Mouse (Mus musculus) heart, embryonic 15.5 days (tissue): ENCODE data around the gene Slc6a19. TPM values are rescaled to one million over a fixed set of nuclear protein-coding genes. Genes with fewer than 3 reads are reported as not detected.

Experiments
- ATAC-seq: fragments of 200-750 bp; cut with Nextera tagmentation; replicated peaks from 2 replicates; pipeline ENCODE4 v1.8.0; 2017; ENCODE audit warnings: low read depth, moderate TSS enrichment; ENCODE audit not compliant: insufficient number of reproducible peaks, insufficient read depth, low FRiP score
- H3K27ac ChIP-seq: fragments of 300-500 bp; sonication (generic); 2 replicates; pipeline ENCODE4 v1.5.1; 2015; ENCODE audit warnings: mild to moderate bottlenecking, inconsistent platforms
- H3K27me3 ChIP-seq: fragments of 300-500 bp; sonication (generic); 2 replicates; pipeline ENCODE4 v1.6.1; 2015; ENCODE audit warnings: inconsistent platforms
- H3K36me3 ChIP-seq: fragments of 300-500 bp; sonication (generic); 2 replicates; pipeline ENCODE4 v1.6.1; 2015; ENCODE audit warnings: mild to moderate bottlenecking, inconsistent platforms
- H3K4me1 ChIP-seq: fragments of 300-500 bp; sonication (generic); replicated peaks from 2 replicates; pipeline ENCODE4 v1.6.1; 2015; ENCODE audit warnings: inconsistent platforms
- H3K4me2 ChIP-seq: fragments of 300-500 bp; sonication (generic); 2 replicates; pipeline ENCODE4 v1.6.1; 2015; ENCODE audit warnings: inconsistent platforms, mild to moderate bottlenecking, moderate library complexity
- H3K4me3 ChIP-seq: fragments of 300-500 bp; sonication (generic); 2 replicates; pipeline ENCODE4 v1.5.1; 2015; ENCODE audit warnings: mild to moderate bottlenecking, inconsistent platforms
- H3K9ac ChIP-seq: fragments of 300-500 bp; sonication (generic); 2 replicates; pipeline ENCODE4 v1.6.1; 2015; ENCODE audit warnings: mild to moderate bottlenecking, inconsistent platforms
- H3K9me3 ChIP-seq: fragments of 300-500 bp; sonication (generic); replicated peaks from 2 replicates; pipeline ENCODE4 v1.6.1; 2016; ENCODE audit warnings: inconsistent platforms
- WGBS: fragments of 180-500 bp; shearing (Covaris S2); methylation state at CpG from one replicate; pipeline ENCODE4 v1.1.7; 2015; ENCODE audit warnings: mixed read lengths; 5-methylcytosine and 5-hydroxymethylcytosine counted together
- polyA plus RNA-seq: library from polyadenylated mRNA; unstranded; fragments of >200 nt; fragmentation: Nextera tagmentation; extraction: Ambion mirVana; gene quantifications from 2 replicates; pipeline ENCODE4 v1.2.1, GENCODE M21; 2015

Gene Slc6a19
- polyA plus RNA-seq, 1 experiment from 2014 or later: not detected

DNA sequence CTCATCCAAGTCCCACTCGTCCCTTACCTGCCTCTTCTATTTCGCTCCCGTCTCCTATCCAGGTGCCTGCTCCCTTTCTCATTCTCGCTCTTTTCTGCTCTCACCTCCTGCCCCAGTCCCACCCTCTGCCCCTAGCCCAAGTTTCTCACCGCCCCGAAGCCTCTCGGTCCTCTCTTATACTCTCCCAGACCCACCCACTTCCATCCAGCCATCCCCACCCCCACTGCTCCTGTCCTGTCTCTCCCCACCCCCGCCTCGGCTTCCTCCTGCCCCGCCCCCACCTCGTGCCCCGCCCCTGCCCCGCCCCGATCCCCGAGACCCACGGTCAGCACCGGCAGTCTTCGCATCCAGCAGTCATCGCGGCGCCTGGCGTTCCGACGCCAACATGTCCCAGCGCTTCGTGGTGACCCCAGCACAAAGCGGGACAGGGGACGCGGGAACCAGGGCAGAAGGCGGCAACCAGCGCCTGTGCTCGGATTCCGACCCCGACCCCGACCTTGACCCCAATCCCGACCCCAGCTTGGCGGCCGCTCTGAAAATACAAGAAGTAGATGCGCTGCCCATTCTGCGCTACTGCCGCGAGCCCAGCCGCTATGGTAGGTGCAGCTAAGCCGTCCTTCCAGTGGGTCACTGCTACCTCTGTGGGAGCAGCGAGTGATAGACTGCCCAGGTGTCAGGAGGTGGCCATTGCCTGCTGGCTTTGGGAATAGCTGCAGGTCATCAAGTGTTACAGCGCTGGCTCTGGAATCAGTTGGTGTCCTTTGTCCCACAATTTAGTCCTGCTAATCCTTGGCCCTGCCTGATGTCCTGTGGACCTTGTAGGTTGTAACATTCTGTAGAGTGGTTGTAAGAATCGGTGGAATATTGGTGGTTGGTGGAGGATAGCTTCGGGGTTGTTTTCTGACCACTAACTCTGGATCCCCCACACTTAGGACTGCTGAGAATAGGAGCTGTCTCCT lies 28.4 kb upstream of the Slc6a19 start, which contains the start of gene Slc12a7:
TSS of gene Slc12a7 (plus strand) at position 353 of the 959 bp plus-strand sequence.
- peak; percentile 59 for ATAC-seq
- no peaks in the 10 kb centered on the region for H3K36me3 ChIP-seq
- peaks cover 25% of the 10 kb centered on the region for H3K4me1 ChIP-seq
- H3K27ac ChIP-seq: no peak within 1 kb of the TSS
- peaks cover 19% of the 10 kb centered on the region for H3K27me3 ChIP-seq
- H3K4me3 ChIP-seq: peak within 1 kb of the TSS; percentile 44
- peak within 1 kb of the TSS; percentile 78 for H3K4me2 ChIP-seq
- WGBS: 6% methylated on average over 47 of the region's 48 CpGs
- H3K9me3 ChIP-seq: no peaks in the 10 kb centered on the region
- peak within 1 kb of the TSS; percentile 40; the same call in 1 of the 2 replicates for H3K9ac ChIP-seq

DNA sequence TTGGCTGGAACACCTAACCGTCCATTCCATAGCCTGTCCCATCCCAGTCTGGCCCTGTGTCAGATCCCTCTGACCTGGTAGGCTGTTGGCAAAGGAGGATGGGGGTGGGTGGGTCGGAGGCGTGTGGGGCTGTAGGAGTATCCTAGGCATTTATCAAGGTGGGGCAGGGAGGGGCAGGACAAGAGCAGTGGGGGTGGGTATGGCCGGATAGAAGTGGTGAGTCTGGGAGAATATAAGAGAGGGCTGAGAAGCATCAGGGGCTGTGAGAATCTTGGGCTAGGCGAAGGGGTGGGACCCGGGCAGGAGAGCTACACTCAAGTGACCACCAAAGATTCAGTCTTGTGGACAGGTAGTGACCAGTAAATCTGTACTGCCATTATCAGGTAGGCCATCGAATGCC lies 27.6 kb upstream of the Slc6a19 start:
- 0 out of 2 replicates have a peak overlapping the region, but pooled peaks have one; percentile 40 for H3K9ac ChIP-seq

DNA sequence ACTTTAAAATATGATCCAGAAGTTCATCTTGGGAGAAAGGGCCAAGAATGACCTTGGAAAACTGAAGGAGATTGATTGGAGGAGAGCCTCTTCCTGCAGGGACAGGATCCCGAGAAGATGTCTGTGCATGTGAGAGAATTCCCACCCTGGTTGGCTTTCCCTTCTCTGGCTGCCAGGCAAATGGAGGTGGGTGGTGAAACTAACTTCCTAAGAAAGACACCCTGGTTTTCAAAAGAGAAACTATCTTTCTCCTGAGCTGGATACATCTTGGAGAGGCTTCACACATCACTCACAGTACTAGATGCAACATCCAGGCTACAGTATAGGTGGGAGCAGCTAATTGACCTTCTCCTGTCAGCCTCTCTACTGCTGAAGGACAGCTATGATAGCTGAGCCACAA lies 26.2 kb upstream of the Slc6a19 start:
- Histone ChIP-seq H3K4me3 (no peak overlapping the region), H3K9me3 (no peaks in the 10 kb centered on the region), H3K4me2 (no peak overlapping the region), H3K9ac (no peak overlapping the region), H3K27ac (no peak overlapping the region), H3K36me3 (no peaks in the 10 kb centered on the region), H3K4me1 (peaks cover 30% of the 10 kb centered on the region), H3K27me3 (peaks cover 19% of the 10 kb centered on the region)
- WGBS: 58% methylated on average over 1 of the region's 1 CpGs
- no peak for ATAC-seq

More for the DNA sequence above, 27.6 kb upstream of the Slc6a19 start:
- peaks cover 19% of the 10 kb centered on the region for H3K27me3 ChIP-seq
- WGBS: 66% methylated on average over 7 of the region's 7 CpGs
- ATAC-seq: no peak
- no peaks in the 10 kb centered on the region for H3K36me3 ChIP-seq
- peak overlapping the region; percentile 44 for H3K4me3 ChIP-seq
- no peaks in the 10 kb centered on the region for H3K9me3 ChIP-seq
- H3K27ac ChIP-seq: no peak overlapping the region
- peaks cover 30% of the 10 kb centered on the region for H3K4me1 ChIP-seq
- H3K4me2 ChIP-seq: peak overlapping the region; percentile 78

DNA sequence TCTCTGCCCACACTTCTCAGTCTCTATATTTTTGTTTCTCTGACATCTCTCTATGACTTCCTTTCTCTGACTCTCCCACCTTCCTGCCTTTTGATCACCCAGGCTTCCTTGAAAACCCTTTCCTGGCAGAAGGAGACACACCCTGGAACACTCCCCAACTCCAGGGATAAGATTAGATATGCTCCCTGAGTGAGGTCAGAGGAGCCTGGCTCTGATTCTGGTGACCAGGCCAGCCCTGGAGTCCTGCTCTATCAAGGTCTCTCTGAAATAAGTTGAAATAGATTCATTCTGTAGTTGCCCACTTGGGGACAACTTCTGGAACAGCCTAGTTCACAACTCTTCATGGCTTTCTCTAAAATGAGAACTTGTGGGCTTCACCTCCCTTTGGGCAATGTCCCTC lies 24.0 kb upstream of the Slc6a19 start:
- peaks cover 30% of the 10 kb centered on the region for H3K4me1 ChIP-seq
- no peak for ATAC-seq
- H3K9me3 ChIP-seq: no peaks in the 10 kb centered on the region
- peaks cover 14% of the 10 kb centered on the region for H3K27me3 ChIP-seq
- H3K4me2 ChIP-seq: no peak overlapping the region
- no peak overlapping the region for H3K9ac ChIP-seq
- H3K4me3 ChIP-seq: no peak overlapping the region
- H3K36me3 ChIP-seq: no peaks in the 10 kb centered on the region
- no peak overlapping the region for H3K27ac ChIP-seq

DNA sequence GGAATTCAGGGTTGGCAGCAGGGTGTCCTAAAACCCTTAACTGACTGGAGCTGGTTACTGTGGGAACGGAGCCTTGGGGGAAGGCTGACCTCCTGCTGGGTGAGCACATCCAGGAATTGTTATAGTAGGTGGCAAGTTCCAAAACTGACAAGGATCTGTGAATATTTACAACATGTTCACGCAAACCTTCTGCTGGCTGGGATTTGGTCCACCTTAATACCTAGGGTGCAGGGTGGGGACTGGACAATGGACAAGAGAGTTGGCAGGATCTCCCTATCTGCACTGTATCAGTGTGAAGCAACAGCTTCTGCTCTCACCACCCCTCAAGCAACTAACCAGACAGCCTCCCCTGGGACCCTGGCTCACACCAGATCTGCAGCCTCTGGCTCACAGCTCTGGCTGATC lies 23.0 kb upstream of the Slc6a19 start:
- ATAC-seq: 0 out of 2 replicates have a peak, but pooled peaks have one; percentile 19
- no peaks in the 10 kb centered on the region for H3K36me3 ChIP-seq
- no peaks in the 10 kb centered on the region for H3K9me3 ChIP-seq
- peaks cover 12% of the 10 kb centered on the region; the same call in 1 of the 2 replicates for H3K27me3 ChIP-seq
- no peak overlapping the region for H3K9ac ChIP-seq
- H3K4me3 ChIP-seq: no peak overlapping the region
- WGBS: 53% methylated on average over 2 of the region's 2 CpGs
- H3K4me1 ChIP-seq: peaks cover 27% of the 10 kb centered on the region
- no peak overlapping the region for H3K4me2 ChIP-seq
- H3K27ac ChIP-seq: no peak overlapping the region

DNA sequence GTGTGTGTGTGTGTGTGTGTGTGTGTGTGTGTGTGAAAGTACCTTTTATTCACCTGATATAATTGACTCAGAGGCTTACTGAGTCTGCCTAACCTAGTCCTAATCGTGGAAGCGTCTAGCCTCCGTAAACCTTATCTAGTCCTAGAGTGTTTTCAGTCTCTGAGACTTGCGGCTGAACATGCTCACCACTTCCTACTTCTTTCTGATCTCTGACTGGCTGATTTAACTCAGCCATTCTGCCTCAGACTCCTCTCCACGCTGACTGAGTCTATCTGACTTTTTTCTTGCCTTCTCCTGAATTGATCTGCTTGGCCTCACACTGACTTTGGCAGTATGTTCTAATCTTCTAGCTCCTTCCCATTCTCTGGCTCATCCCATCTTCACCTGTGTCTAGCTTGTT lies 20.6 kb upstream of the Slc6a19 start:
- Histone ChIP-seq H3K9me3 (no peaks in the 10 kb centered on the region), H3K4me3 (no peak overlapping the region), H3K9ac (no peak overlapping the region), H3K4me1 (peaks cover 29% of the 10 kb centered on the region), H3K4me2 (no peak overlapping the region), H3K36me3 (no peaks in the 10 kb centered on the region), H3K27ac (no peak overlapping the region), H3K27me3 (no peaks in the 10 kb centered on the region)
- ATAC-seq: no peak
- 37% methylated on average over 5 of the region's 5 CpGs for WGBS

DNA sequence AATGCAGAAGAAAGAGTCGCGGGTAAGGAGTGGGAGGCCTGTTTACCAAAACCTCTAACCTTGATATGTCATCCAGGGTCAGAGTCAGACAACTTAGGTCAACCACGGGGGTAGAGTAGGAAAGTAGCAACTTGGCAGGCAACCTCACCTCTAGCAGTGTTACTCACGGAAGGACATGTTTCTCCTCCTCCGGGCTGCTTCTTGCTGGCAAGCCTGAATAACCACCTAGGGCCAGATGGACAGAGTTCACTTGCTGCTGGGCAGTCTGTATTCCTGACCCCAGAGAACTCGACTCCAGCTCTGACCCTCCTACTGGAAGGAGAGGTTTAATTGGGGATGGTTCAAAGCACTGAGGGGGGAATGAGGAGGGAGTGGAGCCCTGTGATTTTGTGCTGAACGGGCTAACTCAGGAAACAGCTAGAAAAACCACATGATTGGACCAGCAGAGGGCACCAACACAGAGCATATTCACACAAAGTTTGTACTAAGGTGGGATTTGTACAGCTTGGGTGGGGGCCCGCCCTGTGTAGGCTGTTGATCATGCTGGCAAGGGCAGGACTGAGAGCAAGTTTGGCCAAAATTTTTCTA lies 18.5 kb upstream of the Slc6a19 start:
- Histone ChIP-seq H3K27ac (0 out of 2 replicates have a peak overlapping the region, but pooled peaks have one; percentile 19), H3K27me3 (no peaks in the 10 kb centered on the region), H3K4me3 (no peak overlapping the region), H3K9me3 (no peaks in the 10 kb centered on the region), H3K4me1 (peaks cover 17% of the 10 kb centered on the region), H3K9ac (no peak overlapping the region), H3K4me2 (no peak overlapping the region), H3K36me3 (no peaks in the 10 kb centered on the region)
- peak; percentile 42 for ATAC-seq
- 37% methylated on average over 8 of the region's 8 CpGs for WGBS

DNA sequence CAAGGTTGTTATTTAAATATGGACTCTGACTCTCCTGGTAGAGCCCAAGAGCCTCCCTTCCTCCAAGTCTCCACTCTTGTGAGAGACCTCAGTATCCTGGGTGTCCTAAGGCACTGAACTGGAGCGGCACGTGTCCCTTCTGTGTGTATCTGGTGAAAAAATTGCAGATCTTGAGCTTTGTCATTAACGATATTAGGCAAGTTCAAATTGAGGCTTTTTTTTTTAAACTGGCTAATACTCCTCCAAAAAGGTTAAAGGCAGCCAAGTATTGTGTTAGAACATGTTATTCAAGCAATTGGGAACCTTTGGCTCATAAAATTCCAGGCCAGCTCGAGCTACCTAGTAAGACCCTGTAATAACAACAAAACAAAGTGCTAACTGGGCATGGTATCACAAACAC lies 15.6 kb upstream of the Slc6a19 start:
- 83% methylated on average over 4 of the region's 4 CpGs for WGBS
- no peak overlapping the region for H3K27ac ChIP-seq
- H3K4me3 ChIP-seq: no peak overlapping the region
- H3K9ac ChIP-seq: no peak overlapping the region
- H3K4me2 ChIP-seq: no peak overlapping the region
- no peaks in the 10 kb centered on the region for H3K27me3 ChIP-seq
- ATAC-seq: no peak
- H3K4me1 ChIP-seq: peaks cover 10% of the 10 kb centered on the region; the same call in 1 of the 2 replicates
- H3K9me3 ChIP-seq: no peaks in the 10 kb centered on the region
- no peaks in the 10 kb centered on the region for H3K36me3 ChIP-seq

DNA sequence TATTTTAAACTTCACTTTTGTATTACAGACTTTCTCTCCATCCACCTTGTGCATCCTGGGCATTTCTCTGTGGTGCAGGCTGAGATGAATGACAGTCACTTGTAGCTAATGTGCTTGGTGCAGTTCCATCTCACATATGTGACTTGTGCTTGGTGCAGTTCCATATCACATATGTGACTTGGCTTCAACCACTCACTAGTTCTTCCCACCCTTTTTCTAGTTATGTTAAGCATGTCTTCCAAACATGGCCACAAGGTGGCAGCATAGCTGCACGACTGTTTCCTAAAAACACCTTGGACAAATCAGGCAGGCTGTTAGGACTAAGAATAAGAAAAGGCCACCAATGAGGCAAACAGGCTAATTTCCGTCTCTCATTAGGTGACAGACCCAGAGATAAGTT lies 13.6 kb upstream of the Slc6a19 start:
- H3K27ac ChIP-seq: no peak overlapping the region
- no peaks in the 10 kb centered on the region for H3K9me3 ChIP-seq
- H3K9ac ChIP-seq: no peak overlapping the region
- H3K36me3 ChIP-seq: no peaks in the 10 kb centered on the region
- no peak overlapping the region for H3K4me3 ChIP-seq
- no peak overlapping the region for H3K4me2 ChIP-seq
- H3K27me3 ChIP-seq: no peaks in the 10 kb centered on the region
- no peak for ATAC-seq
- H3K4me1 ChIP-seq: peaks cover 10% of the 10 kb centered on the region; the same call in 1 of the 2 replicates
- WGBS: 5% methylated on average over 2 of the region's 2 CpGs

DNA sequence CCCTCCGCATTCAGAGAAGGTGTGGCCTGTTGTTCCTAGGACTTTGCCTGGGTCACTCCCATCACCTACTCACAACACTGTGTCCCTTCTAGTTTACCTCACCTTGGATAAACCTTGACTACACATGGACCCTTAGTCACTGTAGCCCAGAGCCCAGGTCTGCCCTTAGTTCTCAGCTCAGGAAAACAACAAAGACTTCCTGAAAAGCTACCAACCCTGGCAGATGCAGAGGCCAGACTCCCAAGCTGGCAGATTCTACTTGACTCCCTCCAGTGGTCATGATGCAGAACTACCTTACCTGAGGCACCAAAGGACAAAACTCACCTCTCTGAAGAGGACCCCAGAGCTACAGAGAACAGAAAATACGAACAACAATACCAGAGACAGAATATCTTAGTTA lies 9.4 kb upstream of the Slc6a19 start:
- WGBS: 63% methylated on average over 2 of the region's 2 CpGs
- H3K9me3 ChIP-seq: no peaks in the 10 kb centered on the region
- ATAC-seq: no peak
- no peaks in the 10 kb centered on the region for H3K36me3 ChIP-seq
- H3K4me3 ChIP-seq: no peak overlapping the region
- no peak overlapping the region for H3K4me2 ChIP-seq
- peaks cover 5% of the 10 kb centered on the region for H3K4me1 ChIP-seq
- no peak overlapping the region for H3K9ac ChIP-seq
- H3K27me3 ChIP-seq: no peaks in the 10 kb centered on the region
- H3K27ac ChIP-seq: no peak overlapping the region

DNA sequence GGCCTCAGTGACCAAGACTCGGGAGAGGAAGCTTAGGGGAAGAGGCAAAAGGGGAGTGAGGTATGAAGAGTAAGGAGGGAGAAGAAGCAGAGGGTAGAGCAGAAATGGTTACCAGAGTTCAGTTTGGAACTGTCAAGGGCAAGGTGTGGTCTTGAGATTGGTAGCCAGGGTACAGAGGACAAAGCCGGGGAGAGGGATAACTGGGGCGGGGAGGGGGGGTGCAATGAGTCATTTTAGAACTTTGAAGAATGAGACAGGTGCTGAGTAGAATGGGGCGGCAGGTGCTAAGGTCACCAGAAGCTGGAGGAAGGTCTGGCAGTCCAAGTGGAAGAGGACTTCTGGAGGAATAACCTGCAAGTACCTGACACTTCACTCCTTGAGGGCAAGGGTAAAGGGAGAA lies 8.5 kb upstream of the Slc6a19 start:
- Histone ChIP-seq H3K27ac (no peak overlapping the region), H3K4me2 (no peak overlapping the region), H3K27me3 (no peaks in the 10 kb centered on the region), H3K9me3 (no peaks in the 10 kb centered on the region), H3K9ac (no peak overlapping the region), H3K36me3 (no peaks in the 10 kb centered on the region), H3K4me1 (peaks cover 5% of the 10 kb centered on the region), H3K4me3 (no peak overlapping the region)
- 73% methylated on average over 4 of the region's 4 CpGs for WGBS
- ATAC-seq: no peak
